Mouse (Mus musculus): ENCODE data around the gene Acss2. TPM values are rescaled to one million over a fixed set of nuclear protein-coding genes. Genes with fewer than 3 reads are reported as not detected.

Gene Acss2
- total RNA-seq, 2 experiments from 2014 or later = 39.9 to 40.3 TPM

DNA sequence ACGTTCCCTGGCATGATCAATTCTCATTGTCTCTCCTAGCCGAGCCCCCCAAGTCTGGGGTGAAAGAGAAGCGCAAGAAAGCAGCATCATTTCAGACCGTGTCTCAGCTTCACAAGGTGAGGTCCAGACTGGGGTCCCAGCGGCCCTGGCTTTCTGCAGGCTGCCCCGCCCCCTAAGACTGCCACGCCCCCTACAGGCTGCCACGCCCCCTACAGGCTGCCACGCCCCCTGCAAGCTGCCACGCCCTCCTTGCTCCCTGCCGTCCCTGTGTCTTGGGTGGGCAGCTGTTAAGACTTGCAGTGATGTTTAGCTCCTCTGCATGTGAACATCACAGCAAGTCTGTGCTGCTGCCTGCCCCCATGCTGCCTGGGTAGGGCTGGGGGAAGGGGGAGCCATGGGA, 104.9 kb downstream of the Acss2 start:
- intact Hi-C loops (cut with DNase I) = no loop called here

DNA sequence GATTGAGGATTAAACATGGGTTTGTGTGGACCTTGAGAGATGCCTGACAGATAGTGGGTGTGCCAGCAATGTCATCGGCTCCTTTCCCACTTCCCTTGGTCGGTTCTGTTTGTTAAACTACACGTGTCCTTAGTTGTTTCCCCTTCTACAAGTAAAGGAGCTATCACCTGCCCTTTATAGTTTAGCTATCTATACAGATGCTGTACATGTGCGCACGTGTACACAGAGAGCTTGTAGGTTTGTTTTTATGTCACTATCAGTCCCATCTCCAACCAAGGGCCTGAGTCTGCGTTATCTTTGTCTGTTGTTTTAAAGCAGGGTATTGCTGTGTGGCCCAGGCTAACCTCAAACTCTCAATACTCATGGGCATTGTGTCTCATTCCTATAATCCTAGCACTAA, 106.2 kb downstream of the Acss2 start:
- DNase-seq (ENCODE audit: low spot score) = no peak
- intact Hi-C loops (cut with DNase I) = no loop called here

More for the DNA sequence above, 104.9 kb downstream of the Acss2 start:
- DNase-seq (ENCODE audit: low spot score) = no peak

- intact Hi-C loops (cut with DNase I) = no loop called here
- no peak for DNase-seq (ENCODE audit: low spot score)
These were observed 107.0 kb downstream of the Acss2 start for GRCm38 (mm10) chr2:155624730-155625129.

DNA sequence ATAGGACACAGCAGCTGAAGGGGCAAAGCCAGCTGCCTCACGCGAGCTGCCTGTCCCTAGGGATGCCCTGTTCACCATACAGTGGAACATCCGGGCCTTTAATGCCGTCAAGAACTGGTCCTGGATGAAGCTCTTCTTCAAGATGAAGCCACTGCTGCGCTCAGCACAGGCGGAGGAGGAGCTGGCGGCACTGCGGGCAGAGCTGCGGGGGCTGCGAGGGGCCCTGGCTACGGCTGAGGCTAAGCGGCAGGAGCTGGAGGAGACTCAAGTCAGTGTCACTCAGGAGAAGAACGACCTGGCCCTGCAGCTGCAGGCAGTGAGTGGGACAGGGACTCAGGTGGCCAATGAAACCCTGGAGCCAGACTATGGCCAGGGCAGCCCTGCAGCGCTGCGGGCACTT, 108.5 kb downstream of the Acss2 start:
- intact Hi-C loops (cut with DNase I) = no loop called here
- DNase-seq (ENCODE audit: low spot score) = no peak

DNA sequence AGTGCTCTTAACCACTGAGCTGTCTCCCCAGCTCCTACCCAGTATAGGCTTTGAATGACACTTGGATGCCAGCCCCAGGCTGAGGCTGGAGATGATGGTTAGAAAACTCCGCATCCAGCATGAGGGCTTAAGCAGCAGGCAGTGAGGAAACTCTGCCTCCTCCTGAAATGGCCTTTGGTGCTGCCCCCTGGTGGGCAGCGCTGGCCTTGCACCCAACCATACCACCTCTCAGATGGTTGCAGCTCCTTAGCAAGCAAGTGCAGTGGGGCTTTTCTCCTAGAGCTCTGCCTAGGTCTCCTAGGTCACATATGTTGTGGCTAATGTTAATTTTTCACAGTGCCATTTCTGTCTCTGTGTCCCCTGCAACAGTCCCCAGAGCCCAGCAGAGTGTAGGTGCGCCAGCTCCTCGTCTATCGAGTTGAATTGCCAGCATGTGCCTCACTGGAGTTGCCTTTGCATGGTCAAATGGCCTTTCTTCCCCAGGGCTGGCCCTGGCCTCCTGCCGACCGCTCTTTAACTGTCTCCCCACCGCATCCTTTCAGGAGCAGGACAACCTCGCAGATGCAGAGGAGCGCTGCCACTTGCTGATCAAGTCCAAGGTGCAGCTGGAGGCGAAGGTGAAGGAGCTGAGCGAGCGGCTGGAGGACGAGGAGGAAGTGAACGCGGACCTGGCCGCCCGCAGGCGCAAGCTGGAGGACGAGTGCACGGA, 109.4 kb downstream of the Acss2 start:
- DNase-seq (ENCODE audit: low spot score) = no peak
- intact Hi-C loops (cut with DNase I) = no loop called here

DNA sequence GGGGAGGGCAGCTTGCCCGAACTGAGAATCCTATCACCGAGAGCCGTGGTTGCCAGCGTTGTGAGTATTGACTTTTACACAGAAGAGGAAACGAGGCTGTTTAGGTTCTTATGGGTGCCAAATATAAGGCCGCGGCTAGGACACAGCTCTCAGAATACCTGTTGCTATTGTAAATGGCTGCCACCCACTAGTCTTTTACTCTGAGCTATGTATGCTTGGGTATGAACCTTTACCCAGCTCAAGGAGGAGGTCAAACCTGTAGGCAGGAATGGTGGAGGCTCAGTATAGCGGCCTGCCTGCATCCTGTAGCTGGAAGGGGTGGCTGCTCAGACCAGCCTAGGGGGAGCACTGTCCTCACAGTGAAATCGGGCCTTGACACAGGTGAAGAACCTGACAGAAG, 110.4 kb downstream of the Acss2 start:
- intact Hi-C loops (cut with DNase I) = no loop called here

GRCm38 (mm10) chr2:155628519-155628918, 110.8 kb downstream of the Acss2 start:
- DNase-seq (ENCODE audit: low spot score) = no peak
- intact Hi-C loops (cut with DNase I) = no loop called here

More for the DNA sequence above, 110.4 kb downstream of the Acss2 start:
- DNase-seq (ENCODE audit: low spot score) = no peak

GRCm38 (mm10) chr2:155629231-155629661, 111.5 kb downstream of the Acss2 start:
- intact Hi-C loops (cut with DNase I) = no loop called here
- DNase-seq (ENCODE audit: low spot score) = no peak

DNA sequence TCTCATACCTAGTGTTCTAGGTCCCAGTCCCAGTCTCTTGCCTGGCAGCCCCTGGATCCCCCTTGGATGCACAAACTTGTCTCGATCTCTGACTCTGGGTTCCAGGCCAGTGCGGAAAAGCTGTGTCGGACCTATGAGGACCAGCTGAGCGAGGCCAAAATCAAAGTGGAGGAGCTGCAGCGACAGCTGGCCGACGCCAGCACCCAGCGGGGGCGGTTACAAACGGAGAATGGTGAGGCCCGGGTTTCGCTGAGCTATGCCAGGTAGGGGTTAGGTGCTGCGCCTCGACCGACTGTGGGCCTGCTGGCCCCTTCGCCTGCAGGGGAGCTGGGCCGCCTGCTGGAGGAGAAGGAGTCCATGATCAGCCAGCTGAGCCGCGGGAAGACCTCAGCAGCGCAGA, 112.4 kb downstream of the Acss2 start:
- intact Hi-C loops (cut with DNase I) = no loop called here
- DNase-seq (ENCODE audit: low spot score) = no peak

DNA sequence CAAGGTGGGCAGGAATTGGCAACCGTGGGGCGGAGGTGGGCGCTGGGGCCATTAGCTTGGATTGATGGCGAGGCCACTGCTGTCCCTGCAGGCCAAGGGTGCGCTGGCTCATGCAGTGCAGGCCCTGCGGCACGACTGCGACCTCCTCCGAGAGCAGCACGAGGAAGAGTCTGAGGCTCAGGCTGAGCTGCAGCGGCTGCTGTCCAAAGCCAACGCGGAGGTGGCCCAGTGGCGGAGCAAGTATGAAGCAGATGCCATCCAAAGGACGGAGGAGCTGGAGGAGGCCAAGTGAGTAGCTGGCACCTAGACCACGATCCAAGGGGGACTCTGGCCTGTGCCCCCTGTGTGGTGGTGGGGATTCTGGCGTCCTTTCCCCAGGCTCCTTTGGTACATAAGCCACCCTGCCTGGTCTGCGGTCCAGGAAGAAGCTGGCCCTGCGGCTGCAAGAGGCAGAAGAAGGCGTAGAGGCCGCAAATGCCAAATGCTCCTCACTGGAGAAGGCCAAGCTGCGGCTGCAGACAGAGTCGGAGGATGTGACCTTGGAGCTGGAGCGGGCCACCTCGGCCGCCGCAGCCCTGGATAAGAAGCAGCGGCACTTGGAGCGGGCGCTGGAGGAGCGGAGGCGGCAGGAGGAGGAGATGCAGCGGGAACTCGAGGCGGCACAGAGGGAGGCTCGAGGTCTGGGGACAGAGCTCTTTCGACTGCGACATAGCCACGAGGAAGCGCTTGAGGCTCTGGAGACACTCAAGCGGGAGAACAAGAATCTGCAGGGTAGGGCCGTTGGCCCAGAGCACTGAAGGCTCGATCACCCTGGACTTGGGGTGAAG, 113.1 kb downstream of the Acss2 start:
- no peak for DNase-seq (ENCODE audit: low spot score)
- intact Hi-C loops (cut with DNase I) = no loop called here

- intact Hi-C loops (cut with DNase I) = no loop called here
These were observed 114.6 kb downstream of the Acss2 start for GRCm38 (mm10) chr2:155632138-155632936.

DNA sequence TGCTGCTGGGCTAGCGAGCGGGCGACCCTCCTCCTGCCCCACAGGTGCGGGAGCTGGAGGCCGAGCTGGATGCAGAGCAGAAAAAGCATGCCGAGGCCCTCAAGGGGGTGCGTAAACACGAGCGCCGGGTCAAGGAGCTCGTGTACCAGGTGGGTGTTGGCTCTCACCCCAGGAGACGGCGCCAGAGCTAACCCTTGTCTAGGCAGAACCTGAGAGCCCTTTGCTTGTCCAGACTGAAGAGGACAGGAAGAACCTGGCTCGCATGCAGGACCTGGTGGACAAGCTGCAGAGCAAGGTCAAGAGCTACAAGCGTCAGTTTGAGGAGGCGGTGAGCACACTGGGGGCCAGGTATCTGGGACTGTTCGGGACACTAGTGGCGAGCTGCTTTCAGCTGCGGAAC, 115.4 kb downstream of the Acss2 start:
- no peak for DNase-seq (ENCODE audit: low spot score)
- intact Hi-C loops (cut with DNase I) = no loop called here

More at GRCm38 (mm10) chr2:155632138-155632936, 114.6 kb downstream of the Acss2 start:
- no peak for DNase-seq (ENCODE audit: low spot score)

GRCm38 (mm10) chr2:155633731-155634130, 116.0 kb downstream of the Acss2 start:
- no peak for DNase-seq (ENCODE audit: low spot score)
- intact Hi-C loops (cut with DNase I) = no loop called here

- intact Hi-C loops (cut with DNase I) = no loop called here
These were observed 116.8 kb downstream of the Acss2 start for GRCm38 (mm10) chr2:155634562-155634961.

More at GRCm38 (mm10) chr2:155634562-155634961, 116.8 kb downstream of the Acss2 start:
- DNase-seq (ENCODE audit: low spot score) = no peak

Small RNA genes lying within 50 kb of the gene (microRNA-seq; reads per million reads assigned to microRNA genes)
- gene Mir499 = 4,008 reads per million, percentile 91 among the genes with 10 or more reads in this experiment

Other genes starting within 250 kb of the Acss2 start
- gene Map1lc3a, start 241.7 kb upstream of the Acss2 start, total RNA-seq (2021) = 100 to 1,000 TPM; 712 to 776 TPM
- gene Pigu, start 160.5 kb upstream of the Acss2 start, total RNA-seq (2021) = 10 to 100 TPM; 28.4 to 28.7 TPM
- gene Trp53inp2, start 136.9 kb upstream of the Acss2 start, total RNA-seq (2021) = 100 to 1,000 TPM; 491 to 545 TPM
- gene Ncoa6, start 44.1 kb upstream of the Acss2 start, total RNA-seq (2021) = 10 to 100 TPM; 23.6 to 26.4 TPM
- under 1 TPM; 0.49 to 0.73 TPM for gene Ggt7, start 289 bp downstream of the Acss2 start, total RNA-seq (2021)
- 10 to 100 TPM; 13.4 to 13.9 TPM for gene Gss, start 74.9 kb downstream of the Acss2 start, total RNA-seq (2021)
- 10 to 100 TPM; 35.4 to 36.0 TPM for gene Myh7b, start 93.3 kb downstream of the Acss2 start, total RNA-seq (2021)
- gene Trpc4ap, start 174.4 kb downstream of the Acss2 start, total RNA-seq (2021) = 10 to 100 TPM; 82.1 to 82.5 TPM
- 1 to 10 TPM; 7.0 to 7.1 TPM for gene Edem2, start 211.5 kb downstream of the Acss2 start, total RNA-seq (2021)
- gene Gm17581, start 217.9 kb downstream of the Acss2 start, total RNA-seq (2021) = not detected
- gene Procr, start 233.2 kb downstream of the Acss2 start, total RNA-seq (2021) = 1 to 10 TPM; 3.5 to 4.7 TPM

All from heart, postnatal 25 days (tissue).